Mouse (Mus musculus): ENCODE measurements at regions not wholly inside any gene's neighbourhood (a gene's known extent, or its start where the extent isn't known, plus 50 kb on each side); places are given as distances from the start of the nearest gene placed in this dataset.

DNA sequence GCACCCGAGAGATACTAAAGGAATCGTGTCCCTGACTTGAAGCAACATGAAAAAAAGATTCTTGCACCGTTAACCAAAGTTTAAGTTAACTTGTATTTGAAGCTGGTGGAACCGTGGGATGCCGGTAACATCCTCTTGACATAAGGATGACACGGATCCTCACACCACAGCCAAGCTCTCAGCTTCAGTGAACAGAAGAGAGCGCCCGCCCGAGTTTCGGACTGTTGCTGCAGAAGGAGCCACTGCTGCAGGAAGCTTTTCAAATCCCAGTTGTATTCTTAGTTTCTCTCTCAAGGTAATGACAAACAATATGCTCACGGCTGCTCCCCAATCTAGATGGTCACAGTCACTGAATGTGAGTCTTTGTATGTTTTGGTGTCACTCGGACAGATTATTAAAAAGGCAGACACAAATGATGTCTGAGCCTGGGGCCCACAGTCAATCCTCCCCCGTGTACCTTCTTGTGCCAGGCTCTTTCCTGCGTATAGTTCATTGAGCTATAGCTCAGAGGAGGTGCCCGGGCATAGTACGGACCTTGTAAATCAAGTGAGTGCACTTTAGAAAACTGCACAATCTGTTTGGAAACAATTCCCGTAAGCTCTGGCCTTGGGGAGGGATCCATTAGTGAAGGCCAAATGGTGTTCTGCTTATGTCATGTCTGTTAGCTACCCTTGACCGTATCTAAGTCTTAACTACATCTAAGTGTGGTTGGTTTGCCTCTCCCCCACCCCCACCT, 99.3 kb upstream of the Ankrd55 start:
- DNase-seq = no peak

DNA sequence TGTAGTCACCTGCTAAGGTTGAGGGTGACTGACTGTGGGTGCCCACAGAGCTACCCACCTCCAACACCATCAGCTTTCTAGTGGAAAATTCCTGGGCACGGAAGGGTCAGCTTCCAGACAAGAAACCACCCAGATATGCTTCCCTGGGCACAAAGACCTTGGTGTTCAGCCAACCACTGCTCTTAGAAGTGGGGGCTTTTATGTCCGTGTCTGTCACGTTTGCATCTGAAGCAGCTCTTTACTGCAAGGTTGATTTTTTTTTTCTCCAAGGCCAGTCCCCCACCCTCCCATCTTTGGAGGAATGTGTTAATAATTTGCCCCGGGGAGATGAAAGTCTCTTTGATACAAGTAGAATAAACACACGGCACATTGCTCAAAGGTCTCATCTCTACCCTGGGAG, 98.6 kb upstream of the Ankrd55 start:
- DNase-seq = no peak

DNA sequence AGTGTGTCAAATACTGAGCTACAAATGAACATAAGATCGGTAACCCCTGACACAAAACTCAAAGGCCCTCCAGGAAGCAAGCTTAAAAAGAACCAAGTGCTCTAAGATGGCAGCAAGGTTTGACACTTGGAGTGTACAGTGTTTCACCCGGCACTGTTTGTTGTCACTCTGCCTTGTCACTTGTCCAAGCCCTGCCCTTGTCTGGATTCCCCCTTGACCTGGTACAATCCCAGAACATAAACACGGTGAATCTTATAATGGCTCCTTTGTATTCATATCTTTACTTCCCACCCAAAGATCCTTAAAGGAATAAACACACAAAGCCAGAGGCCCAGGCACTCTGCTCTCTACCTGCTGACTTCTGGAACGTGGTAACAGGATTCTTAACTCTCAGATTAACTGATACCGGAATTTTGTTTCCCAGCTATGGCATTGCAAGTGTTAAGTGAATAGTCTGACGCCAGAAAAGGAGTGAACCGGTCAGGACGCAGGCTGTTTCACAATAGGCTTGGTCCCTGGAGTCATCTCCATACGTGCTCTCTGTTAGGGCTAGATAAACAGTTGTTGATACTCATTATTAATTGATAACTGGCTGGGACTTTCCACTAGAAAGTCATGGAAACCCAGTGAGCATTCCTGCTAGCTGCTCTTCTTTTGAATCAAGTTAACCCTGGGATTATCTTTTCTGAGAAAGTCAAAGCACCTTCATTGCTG, 95.9 kb upstream of the Ankrd55 start:
- no peak for DNase-seq

DNA sequence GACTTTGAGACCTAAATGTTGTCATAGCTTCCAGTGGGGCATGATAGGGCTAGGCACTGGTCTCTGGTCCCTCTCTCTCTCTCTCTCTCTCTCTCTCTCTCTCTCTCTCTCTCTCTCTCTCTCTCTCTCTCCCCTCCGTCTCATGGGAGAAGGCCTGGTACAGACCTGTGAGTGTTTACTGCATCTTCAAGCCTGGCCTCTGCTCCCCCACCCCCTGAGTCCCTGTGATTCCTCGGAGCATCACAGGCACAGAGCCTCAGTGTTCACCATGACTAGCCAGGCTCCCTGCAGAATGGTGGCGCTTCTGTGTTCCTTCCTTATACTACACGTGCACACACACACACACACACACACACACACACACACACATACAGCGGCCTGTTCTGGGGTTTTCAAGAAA, 94.6 kb upstream of the Ankrd55 start:
- no peak for DNase-seq

DNA sequence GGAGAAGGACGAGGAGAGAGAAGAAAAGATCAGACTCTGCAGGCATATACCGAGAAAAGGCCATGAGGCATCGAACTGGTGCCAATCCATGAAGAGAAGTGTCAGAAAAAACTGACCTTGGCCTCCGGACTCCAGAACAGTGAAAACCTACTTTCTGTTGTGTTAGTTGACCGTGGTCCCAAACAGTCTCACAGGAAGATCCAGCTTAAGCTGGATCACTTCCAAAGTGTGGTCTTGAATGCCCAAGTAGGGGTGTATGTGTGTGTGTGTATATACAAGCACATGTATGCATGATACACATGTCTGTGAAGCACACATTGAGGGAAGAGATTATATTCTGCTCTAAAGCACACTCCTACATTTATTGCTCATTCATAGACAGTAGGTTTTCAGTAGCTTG, 93.3 kb upstream of the Ankrd55 start:
- DNase-seq = no peak

DNA sequence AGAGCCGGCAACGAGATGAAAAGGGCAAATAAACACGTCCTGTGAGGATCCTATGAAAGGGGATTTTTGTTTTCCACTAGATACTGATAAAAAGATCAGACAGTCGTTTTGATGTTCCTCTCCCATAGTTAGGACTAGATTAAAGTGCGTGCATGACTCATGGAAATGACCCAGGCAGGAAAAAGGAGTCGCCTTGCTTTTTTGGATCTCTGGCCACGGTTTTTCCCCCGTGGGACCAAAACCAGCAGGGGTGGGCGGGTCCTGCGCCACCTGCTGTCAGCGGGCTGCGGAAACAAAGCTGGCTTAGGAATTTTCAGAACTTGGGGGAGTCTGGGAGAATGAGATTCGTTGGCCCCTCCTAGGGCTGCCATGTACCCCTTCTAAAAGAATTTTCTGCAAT, 91.5 kb upstream of the Ankrd55 start:
- DNase-seq = peak; percentile 47

DNA sequence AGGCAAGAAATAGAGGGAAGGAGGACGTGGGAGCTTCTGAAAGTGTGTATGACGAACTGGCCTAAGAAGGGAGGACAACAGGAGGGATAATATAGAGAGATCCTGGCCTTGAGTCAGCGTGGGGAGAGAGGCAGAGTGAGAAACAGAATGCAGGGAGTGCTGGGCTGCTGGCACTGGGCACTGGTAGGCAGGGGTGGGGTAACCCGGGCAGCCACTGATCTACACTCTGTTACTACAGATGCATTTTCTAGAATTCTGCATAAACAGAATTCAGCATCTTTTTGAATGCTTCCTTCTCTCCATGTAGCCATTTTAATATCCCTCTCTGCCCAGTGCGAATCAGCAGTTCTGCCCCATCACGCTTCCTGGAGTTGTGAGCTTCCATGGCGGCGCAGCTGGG, 84.5 kb upstream of the Ankrd55 start:
- DNase-seq = no peak

DNA sequence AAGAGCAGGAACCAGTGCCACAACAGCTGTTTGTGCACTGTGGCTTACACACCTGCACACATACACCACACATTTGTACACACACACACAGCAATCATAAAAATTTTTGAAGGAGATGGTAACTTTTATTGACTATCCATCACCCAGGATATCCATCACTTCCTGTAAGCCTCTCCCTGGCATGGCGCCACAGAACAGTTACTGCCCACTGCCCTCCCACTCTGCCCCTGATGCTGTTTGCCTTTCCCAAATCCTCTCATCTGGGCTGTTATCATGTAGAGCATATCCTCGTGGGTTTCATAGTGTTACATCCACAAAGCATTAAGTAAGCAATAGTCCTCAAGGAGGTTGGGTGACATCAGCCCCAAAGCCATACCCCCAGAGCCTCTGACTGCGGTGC, 84.0 kb upstream of the Ankrd55 start:
- DNase-seq = no peak

DNA sequence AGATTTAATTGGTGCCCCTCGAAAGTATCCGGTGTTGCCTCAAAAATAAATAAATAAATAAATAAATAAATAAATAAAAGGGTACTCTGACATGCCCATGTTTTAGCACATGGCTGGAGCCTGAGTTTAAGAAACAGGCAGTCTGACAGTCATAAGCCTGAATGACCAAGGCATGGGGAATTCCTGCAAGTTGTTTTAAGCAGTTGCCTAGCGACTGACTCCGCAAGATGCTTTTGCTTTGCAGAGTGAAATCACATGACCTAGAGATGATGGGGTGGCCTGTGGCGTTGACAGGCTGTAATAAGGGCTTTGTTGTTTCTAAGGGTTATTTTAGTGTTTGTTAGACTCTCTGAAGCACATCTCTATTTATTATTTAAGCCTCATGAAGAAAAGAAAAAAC, 83.4 kb upstream of the Ankrd55 start:
- no peak for DNase-seq

DNA sequence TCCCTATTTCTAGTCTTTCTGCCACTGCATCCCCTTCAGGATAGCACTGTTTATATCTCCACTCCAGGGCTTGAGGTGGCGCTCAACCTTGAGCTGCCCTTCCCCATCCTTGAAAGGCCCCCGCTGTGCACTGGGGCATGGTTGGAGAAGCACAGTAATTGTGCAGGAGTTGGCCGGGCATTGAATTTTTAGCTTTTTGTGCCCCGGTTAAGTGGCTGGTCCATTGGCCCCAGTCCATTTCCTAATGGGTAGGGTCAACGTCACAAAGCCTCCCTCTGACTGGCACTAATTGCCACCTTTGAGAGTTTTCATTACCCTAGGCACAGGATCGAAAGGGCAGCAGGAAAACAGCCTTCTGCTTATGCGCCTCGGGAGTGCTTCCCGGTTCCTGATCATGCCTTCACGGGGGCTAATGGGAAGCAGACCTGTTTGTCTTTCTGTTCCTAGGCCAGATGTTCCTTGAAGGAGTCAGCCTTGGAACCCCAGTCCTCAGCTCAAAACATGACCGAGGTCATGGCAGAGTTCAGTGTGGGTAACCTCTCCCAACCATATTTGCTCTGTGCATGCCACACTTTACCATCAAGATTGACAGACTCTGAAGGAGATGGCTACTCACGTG, 80.5 kb upstream of the Ankrd55 start:
- DNase-seq = no peak

DNA sequence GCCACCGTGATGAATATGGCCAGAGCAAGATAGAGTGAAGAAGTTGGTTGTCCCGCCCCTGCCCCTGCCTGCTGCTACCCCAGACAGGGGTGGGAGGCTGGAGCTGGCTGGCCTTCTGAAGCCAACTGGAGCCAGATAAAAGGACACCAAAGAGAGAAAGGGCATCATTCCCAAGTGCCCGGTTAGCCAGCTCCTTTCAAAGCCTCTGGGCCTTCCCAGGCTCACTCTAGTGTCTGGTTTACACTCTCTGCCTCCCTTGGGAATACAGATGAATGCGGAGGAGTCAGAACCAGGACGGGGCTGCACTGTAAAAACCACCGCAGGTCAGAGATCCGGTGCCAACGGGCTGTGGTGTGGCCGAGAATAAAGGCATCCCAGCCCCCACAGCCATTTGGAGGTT, 76.4 kb upstream of the Ankrd55 start:
- no peak for DNase-seq

DNA sequence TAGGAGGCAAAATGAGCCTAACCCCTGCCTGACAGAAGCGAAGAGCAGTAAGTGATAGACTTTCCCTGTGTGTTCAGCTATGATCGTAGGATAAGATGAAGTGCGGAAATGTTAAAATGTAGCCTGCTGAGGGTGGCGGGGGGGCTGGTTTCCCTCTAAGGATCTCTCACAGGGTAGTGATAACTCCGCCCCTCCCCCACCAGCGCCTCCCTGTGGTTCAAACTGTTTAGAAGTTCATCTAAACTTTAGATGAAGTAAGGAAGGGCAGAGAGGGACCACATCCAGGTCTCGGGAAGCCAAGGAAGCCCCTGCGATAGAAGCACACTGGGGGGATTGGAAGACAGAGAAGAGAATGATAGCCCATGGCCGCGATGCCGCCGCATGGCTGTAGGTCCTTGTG, 75.9 kb upstream of the Ankrd55 start:
- no peak for DNase-seq

DNA sequence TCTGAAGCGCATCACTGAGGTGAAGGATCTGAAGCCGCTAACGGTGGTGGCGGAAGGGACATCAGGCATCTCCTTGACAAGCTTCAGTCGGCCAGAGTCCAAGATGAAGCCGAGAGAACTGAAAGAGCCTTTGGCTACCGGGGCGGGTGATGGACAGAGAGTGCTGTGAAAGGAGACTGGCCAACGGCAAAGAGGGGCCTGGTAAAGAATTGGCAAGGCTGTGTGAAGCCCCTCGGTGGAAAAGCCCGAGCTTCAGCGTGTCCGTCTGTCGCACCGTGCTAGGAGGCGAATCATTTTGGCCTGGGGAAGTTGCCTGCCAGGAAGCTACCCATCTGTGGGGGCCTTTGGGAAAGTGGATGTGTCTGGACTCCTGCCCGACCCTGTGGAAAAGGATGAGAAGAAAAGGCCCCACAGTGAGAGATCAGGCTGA, 74.6 kb upstream of the Ankrd55 start:
- DNase-seq = no peak

DNA sequence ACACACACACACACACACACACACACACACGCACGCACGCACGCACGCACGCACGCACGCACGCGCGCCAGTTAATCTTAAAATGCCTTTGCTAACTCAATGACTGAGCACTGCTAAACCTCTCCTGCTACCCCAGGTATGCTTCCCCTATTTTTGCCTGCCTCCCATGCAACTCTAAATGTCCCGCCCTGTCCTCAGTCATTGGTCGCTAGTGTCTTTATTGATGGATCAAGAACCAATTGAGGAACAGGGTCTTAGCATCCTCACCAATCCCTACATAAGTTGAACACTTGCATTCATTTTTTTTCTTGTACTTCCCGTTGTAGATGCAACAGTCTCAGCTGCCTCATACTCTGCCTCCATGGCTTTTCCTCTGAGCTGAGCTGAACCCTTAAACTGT, 72.2 kb upstream of the Ankrd55 start:
- no peak for DNase-seq

DNA sequence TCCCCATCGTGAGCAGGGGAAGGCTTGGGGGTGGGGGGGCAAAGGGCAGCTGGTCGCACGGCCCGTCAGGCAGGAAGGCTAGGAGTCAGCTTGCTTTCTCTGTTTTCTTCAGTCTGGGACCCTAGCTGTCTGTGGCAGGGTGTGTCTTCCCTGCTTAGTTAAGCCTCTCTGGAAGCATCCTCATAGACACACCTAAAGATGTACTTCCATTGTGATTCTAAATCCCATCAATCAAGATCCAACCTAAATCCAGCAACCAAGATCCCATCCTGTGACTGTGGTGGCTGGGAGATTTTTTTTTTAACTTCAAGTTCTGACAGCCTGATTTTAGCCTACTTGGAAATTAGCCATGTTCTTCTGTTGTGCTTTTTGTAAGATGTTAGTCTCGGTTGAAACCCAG, 69.9 kb upstream of the Ankrd55 start:
- no peak for DNase-seq

DNA sequence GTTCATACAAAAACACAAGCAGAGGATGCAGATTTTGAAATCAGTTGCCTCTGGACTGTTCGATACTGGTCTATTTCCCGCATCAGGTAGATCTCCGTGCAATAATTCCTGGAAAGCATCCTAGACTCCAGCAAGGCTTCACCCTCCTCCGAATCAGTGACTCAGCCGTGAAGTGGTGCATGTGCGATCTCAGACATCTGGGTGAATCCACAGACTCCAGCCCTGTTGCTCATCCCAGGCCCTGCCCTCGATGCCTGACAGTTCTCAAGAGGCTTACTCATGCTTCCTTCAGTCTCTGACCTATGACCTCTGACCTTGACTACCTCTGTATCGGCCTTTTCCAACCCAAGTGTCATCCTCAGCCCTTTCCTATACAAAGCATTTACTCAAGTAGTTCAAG, 68.1 kb upstream of the Ankrd55 start:
- DNase-seq = no peak

DNA sequence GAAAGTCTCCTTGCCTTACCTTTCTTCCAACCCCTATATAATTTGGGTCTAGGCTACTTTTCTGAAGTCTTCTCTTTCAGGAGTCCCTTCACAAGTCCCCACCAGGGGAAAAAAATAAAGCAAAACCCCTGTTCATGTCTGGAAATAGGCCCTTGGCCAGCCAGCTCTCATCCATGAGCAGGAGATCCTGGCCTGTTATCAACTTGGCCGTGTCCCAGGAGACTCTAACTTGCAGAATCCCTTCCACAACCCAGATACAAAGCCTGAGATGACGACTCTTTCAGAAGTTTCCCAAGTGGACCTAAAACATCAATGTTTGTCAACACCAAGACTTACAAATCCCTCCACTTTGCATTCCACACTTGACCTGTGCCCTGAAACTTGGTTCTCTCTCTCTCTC, 64.6 kb upstream of the Ankrd55 start:
- no peak for DNase-seq

DNA sequence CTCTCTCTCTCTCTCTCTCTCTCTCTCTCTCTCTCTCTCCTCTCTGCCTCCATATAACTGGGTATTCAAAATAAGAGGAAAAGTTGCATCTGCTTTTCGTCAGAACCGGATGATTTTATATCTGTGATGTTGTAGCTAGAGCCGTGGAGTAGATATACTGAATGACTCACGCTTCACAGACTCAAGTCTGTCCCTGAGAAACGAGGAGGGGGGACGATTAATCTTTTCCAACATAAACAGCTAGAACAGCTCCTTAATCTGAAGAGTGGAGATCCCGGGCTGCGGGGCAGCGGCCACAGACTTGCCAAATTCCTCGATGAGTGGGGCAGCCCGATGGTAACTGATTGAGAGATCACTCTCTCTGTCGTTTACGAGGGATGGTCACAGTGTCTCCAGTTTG, 60.5 kb upstream of the Ankrd55 start:
- DNase-seq = no peak

DNA sequence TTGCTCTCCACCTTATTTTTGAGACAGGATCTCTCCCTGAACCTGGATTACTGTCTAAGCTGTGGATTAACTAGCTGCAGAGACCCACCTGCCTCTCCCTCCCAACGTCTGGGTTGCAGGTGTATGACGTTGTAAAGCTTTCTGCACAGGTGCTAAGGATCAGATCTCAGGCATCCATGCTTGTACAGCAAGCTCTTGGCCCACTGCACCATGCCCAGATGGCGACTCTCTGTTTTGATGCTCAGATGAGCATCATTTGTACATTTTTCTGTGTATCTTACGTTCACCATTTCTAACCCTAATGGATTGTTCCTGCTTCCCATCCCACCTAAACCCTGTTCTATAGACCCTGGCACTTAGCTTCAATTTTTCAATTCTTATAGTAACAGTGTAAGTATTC, 59.4 kb upstream of the Ankrd55 start:
- DNase-seq = no peak

DNA sequence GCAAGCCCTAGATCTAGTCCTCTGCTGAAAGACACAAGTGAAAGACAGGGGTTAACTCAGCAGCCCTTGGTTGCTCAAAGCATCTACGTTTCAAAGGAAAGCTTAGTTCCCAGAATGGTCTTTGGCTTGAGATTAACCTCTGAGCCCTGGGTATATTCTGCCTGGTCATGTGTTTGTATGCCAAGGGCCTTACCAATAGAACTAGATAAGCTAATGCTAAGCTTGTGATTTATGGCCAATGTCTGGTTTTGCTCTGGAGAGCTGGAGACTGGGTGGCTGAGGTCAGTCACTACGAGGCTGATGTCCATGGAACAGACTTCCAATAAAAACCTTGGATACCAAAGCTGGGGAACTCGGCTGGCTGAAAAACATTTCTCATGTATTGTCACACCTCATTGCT, 58.1 kb upstream of the Ankrd55 start:
- DNase-seq = no peak

DNA sequence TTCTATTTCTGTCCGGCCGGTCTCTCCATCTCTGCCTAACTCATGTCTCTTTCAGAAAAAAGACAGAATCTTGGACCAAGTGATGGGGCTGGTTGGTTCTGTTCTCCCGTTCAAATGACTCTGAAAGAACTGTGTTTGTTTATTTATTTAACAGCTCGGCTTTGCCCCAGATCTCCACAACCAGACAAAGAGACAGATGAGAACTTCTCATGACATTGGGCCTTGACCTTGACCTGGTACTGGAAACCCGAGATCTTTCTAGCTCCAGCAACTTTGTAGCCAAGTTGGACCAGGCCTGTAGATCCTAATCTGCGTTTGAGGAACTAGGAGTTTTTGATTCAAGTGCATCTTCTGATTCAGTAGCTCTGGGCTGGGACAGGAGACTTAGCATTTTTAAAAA, 53.6 kb upstream of the Ankrd55 start:
- no peak for DNase-seq

DNA sequence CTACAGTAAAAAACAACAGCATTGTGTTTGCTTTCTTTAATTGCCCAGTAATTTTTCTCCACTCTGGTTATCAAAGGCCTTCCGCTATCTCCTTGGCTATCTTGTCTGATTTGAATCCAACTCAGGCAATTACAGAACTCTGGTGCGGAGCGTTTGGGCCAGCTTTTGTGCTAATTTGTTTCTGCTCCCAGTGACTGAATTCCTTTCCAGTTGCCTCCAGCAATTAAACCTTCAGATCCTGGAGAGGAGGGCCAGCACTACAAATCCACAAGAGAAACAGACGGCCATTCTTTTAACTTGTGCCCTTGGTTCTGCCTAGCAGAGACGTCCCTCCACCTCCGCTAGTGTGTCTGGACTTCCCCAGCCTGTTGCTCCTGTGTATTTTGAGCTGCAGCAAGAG, 51.3 kb upstream of the Ankrd55 start:
- no peak for DNase-seq

DNA sequence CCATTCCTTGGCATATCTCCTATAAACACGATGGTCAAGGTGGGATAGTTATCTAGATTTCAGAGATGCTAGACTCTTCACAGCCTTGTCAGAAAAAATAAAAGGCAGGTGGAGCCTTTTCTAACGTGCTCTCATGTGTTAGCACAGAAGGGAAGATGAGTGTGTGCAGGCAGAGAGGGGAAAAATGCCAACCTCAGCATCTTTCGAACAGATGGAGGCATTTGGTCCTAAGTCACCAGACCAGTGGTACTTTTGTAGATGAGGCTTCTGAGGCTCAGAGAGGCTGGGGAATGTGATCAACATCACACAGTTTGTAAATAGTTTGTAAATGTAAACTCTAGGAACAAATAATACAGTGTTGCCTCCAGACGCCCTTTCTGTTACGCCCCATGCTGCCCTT, 50.9 kb upstream of the Ankrd55 start:
- no peak for DNase-seq

DNA sequence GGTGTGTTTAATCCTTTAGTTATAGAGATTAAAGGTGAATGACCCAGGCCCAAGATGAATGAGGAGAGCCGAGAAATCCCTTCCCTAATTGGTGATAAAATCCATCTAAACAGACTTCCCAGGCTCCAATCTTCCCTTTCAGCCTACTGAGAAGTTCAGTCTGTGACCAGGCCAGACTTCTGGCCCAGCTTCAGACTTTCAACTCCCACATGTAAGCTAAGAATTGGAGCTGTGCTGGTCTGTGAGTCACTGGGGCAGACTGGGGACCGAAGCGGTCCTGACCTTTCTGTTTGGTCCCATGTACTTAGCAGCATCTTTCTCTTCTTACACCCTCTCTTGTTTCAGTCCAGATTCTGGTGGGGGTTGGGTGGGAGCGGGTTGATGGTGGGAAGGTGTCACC, 50.3 kb upstream of the Ankrd55 start:
- DNase-seq = no peak

Measured in right cerebral cortex, postnatal 14 days (tissue).